Mouse (Mus musculus) cerebellum, adult 2 months (tissue): Measurements from ENCODE around the gene Catsperz.

Experiments
- CTCF ChIP-seq: fragments of 200-500 bp; IDR thresholded peaks from 2 replicates; pipeline ENCODE4 v1.5.1; 2011; ENCODE audit warnings: low read depth, mild to moderate bottlenecking, control low read depth, low read length, moderate library complexity, borderline replicate concordance; ENCODE audit not compliant: insufficient read depth
- POLR2A ChIP-seq: fragments of 200-500 bp; IDR thresholded peaks from 2 replicates; pipeline ENCODE4 v1.6.1; 2011; ENCODE audit warnings: low read length, control low read depth, borderline replicate concordance; ENCODE audit not compliant: insufficient read depth

- TF ChIP-seq CTCF = no peak
- TF ChIP-seq POLR2A = no peak
These were observed 14.2 kb upstream of the Catsperz start for GRCm38 (mm10) chr19:6939106-6940002.
